8 mouse cellular contexts compared by ENCODE assay signal in genomic region chr1:178276054-178276911, GRCm38 (mm10). TPM values are rescaled to one million over a fixed set of nuclear protein-coding genes. Genes with fewer than 3 reads are reported as not detected.
DNase-seq lines count a peak whose midpoint lies in the region; ATAC-seq and TF ChIP-seq lines count a peak whose summit lies in the region.

No protein-coding gene starts in this region.

- peak; percentile 93 for ATAC-seq in hindbrain, postnatal 0 days

- H3K36me3 ChIP-seq in hindbrain, postnatal 0 days (ENCODE audit: insufficient read depth, low read length), result no peaks in the 10 kb centered on the region

- H3K4me3 ChIP-seq in gastrocnemius, adult 2 months, result peak overlapping the region; percentile 82
- peak overlapping the region; percentile 48 for H3K4me3 ChIP-seq in hindbrain, postnatal 0 days (ENCODE audit: low read length)
- peak overlapping the region; percentile 61 for H3K4me3 ChIP-seq in left cerebral cortex, adult 2 months

- peak; percentile 63 to 86 for DNase-seq in adrenal gland, adult (ENCODE audit: inconsistent age in 2 of 2, low spot score in 1 of 2)
- peak; percentile 70 to 71 for DNase-seq in cerebellum, postnatal 36 days
- peak; percentile 71 for DNase-seq in gastrocnemius, adult 2 months
- DNase-seq in hindbrain, postnatal 0 days (ENCODE audit: low spot score), result peak; percentile 86
- DNase-seq in left cerebral cortex, adult 2 months (ENCODE audit: extremely low spot score in 1 of 2, low spot score in 2 of 2), result peak; percentile 73 to 78
- peak; percentile 16 for DNase-seq in lung, postnatal 25 days (ENCODE audit: low spot score)
- peak; percentile 83 for DNase-seq in right cerebral cortex, adult 18-20 months
- DNase-seq in urinary bladder, postnatal 36 days (ENCODE audit: low spot score in 2 of 2), result peak; percentile 33 to 40

- H3K9me3 ChIP-seq in hindbrain, postnatal 0 days (ENCODE audit: low read length), result no peaks in the 10 kb centered on the region

- intact Hi-C loops in gastrocnemius, adult 2 months (cut with DNase I), result no loop called here
- intact Hi-C loops in left cerebral cortex, adult 2 months (cut with DNase I), result no loop called here

- peak overlapping the region; percentile 75 for H3K4me2 ChIP-seq in hindbrain, postnatal 0 days (ENCODE audit: low read depth, low read length)

- no peaks in the 10 kb centered on the region for H3K27me3 ChIP-seq in hindbrain, postnatal 0 days (ENCODE audit: insufficient read depth, low read length)

- peak overlapping the region; percentile 54 for H3K27ac ChIP-seq in gastrocnemius, adult 2 months
- peak overlapping the region; percentile 89 for H3K27ac ChIP-seq in hindbrain, postnatal 0 days
- H3K27ac ChIP-seq in left cerebral cortex, adult 2 months, result peak overlapping the region; percentile 92

- TF ChIP-seq CTCF in gastrocnemius, adult 2 months (IDR thresholded peaks at IDR 0.05), result 0 out of 2 replicates have a peak, but pooled peaks have one; percentile 2
- no peak for TF ChIP-seq CTCF in hindbrain, postnatal 0 days (IDR thresholded peaks at IDR 0.05; ENCODE audit: low read depth)
- no peak; the same call in none of the 2 replicates for TF ChIP-seq CTCF in left cerebral cortex, adult 2 months (IDR thresholded peaks at IDR 0.05)

- H3K4me1 ChIP-seq in hindbrain, postnatal 0 days (ENCODE audit: insufficient read depth, low read length), result no peaks in the 10 kb centered on the region

- WGBS in hindbrain, postnatal 0 days, result under 1% methylated on average over 77 of the region's 87 CpGs

- H3K9ac ChIP-seq in hindbrain, postnatal 0 days (replicated peaks; ENCODE audit: low read length), result peak overlapping the region; percentile 71

RNA-seq across cellular contexts. Expression of gene Cox20, which starts 42.6 kb away (rescaled TPM):
- 10 to 100 TPM; 33.3 to 63.8 TPM for total RNA-seq in gastrocnemius, adult 2 months (2021)
- total RNA-seq in hindbrain, postnatal 0 days (2014; rRNA removed), result 24.4 and 30.1 TPM in 2 replicates
- polyA plus RNA-seq in hindbrain, postnatal 0 days (2015; fragmentation: Nextera tagmentation; extraction: Ambion mirVana), result 102 and 117 TPM in 2 replicates
- 10 to 100 TPM; 30.0 to 33.3 TPM for total RNA-seq in left cerebral cortex, adult 2 months (2021)

Comparison
In these comparisons a context has a peak if more than half of its experiments do, and no peak if none do; other contexts are left out.
1. Peak in every context shown above with its lines: DNase-seq, ATAC-seq, H3K4me3 ChIP-seq and H3K27ac ChIP-seq.
2. DNase-seq: peak in every context shown above with its lines; median percentile 86 in hindbrain, postnatal 0 days; 83 in right cerebral cortex, adult 18-20 months; 76 in left cerebral cortex, adult 2 months; 74 in adrenal gland, adult; 71 in gastrocnemius, adult 2 months; 70 in cerebellum, postnatal 36 days; 36 in urinary bladder, postnatal 36 days; 16 in lung, postnatal 25 days.